Mouse (Mus musculus) midbrain, embryonic 11.5 days (tissue): ENCODE data around the gene Acaa1b. TPM values are rescaled to one million over a fixed set of nuclear protein-coding genes. Genes with fewer than 3 reads are reported as not detected.
A peak's percentile ranks its signal among the peaks of the same experiment; 100 is the strongest.

Source experiments
- ATAC-seq: fragments of 200-750 bp; cut with Nextera tagmentation; 2 replicates; pipeline ENCODE4 v1.8.0; 2017; ENCODE audit warnings: moderate TSS enrichment, moderate library complexity; ENCODE audit not compliant: low FRiP score
- DNase-seq: peaks from one replicate; pipeline ENCODE4 v3.0.0; 2015; ENCODE audit warnings: low spot score; ENCODE audit errors: missing footprints
- H3K27ac ChIP-seq: fragments of 300-500 bp; sonication (generic); 2 replicates; pipeline ENCODE4 v1.5.1; 2014; ENCODE audit warnings: low read depth, low read length
- H3K27me3 ChIP-seq: fragments of 300-500 bp; sonication (generic); 2 replicates; pipeline ENCODE4 v1.6.1; 2014; ENCODE audit warnings: mild to moderate bottlenecking, low read length, moderate library complexity, mixed read lengths; ENCODE audit not compliant: control insufficient read depth, insufficient read depth
- H3K36me3 ChIP-seq: fragments of 300-500 bp; sonication (generic); 2 replicates; pipeline ENCODE4 v1.6.1; 2014; ENCODE audit warnings: mild to moderate bottlenecking, low read length, moderate library complexity, mixed read lengths; ENCODE audit not compliant: control insufficient read depth, insufficient read depth
- H3K4me1 ChIP-seq: fragments of 300-500 bp; sonication (generic); 2 replicates; pipeline ENCODE4 v1.6.1; 2014; ENCODE audit warnings: low read length; ENCODE audit not compliant: control insufficient read depth, insufficient read depth
- H3K4me2 ChIP-seq: fragments of 300-500 bp; sonication (generic); 2 replicates; pipeline ENCODE4 v1.6.1; 2014; ENCODE audit warnings: mild to moderate bottlenecking, moderate library complexity
- H3K4me3 ChIP-seq: fragments of 300-500 bp; sonication (generic); 2 replicates; pipeline ENCODE4 v1.5.1; 2014; ENCODE audit warnings: low read depth, low read length
- H3K9ac ChIP-seq: fragments of 300-500 bp; sonication (generic); 2 replicates; pipeline ENCODE4 v1.6.1; 2014; ENCODE audit warnings: low read length
- H3K9me3 ChIP-seq: fragments of 300-500 bp; sonication (generic); 2 replicates; pipeline ENCODE4 v1.6.1; 2016; ENCODE audit warnings: low read length; ENCODE audit not compliant: control insufficient read depth
- WGBS: fragments of 180-500 bp; shearing (Covaris S2); extraction: QIAGEN DNeasy Blood & Tissue Kit; methylation state at CpG from one replicate; pipeline ENCODE4 v1.1.7; 2014; 5-methylcytosine and 5-hydroxymethylcytosine counted together
- polyA plus RNA-seq: library from polyadenylated mRNA; unstranded; fragments of >200 nt; fragmentation: Nextera tagmentation; extraction: Ambion mirVana; gene quantifications from 2 replicates; pipeline ENCODE4 v1.2.1, GENCODE M21; 2014

The Acaa1b gene
- polyA plus RNA-seq, 1 experiment from 2014 or later: 1.4 TPM

DNA sequence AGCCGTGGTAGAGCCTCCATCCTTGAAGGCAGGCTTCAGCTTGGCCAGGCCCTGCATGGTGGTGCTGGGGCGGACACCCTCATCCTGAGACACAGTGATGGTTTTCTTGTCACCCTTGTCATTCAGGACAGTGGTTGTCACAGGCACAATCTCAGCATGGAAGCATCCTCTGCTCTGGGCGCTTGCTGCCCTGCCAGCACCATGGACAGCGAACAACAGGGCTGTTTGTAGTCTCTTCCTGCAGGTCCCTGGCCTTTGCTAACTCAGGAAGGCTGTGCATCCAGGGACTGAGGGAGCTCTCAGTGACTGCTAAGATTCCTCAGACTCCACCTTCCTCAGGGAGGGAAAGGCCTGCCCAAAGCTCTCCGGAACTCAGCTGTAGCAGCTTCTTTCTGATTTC, 7.3 kb downstream of the Acaa1b start:
- Histone ChIP-seq H3K9me3 (no peaks in the 10 kb centered on the region), H3K4me3 (no peak overlapping the region), H3K36me3 (no peaks in the 10 kb centered on the region), H3K4me1 (no peaks in the 10 kb centered on the region), H3K27ac (no peak overlapping the region), H3K9ac (no peak overlapping the region), H3K27me3 (no peaks in the 10 kb centered on the region), H3K4me2 (no peak overlapping the region)
- DNase-seq: peak; percentile 87
- 25% methylated on average over 5 of the region's 5 CpGs for WGBS
- no peak for ATAC-seq

GRCm38 (mm10) chr9:119146098-119146770, 10.7 kb downstream of the Acaa1b start:
- DNase-seq (peak; percentile 14), ATAC-seq (no peak)
- Histone ChIP-seq H3K4me2 (no peak overlapping the region), H3K9me3 (no peaks in the 10 kb centered on the region), H3K27ac (no peak overlapping the region), H3K27me3 (no peaks in the 10 kb centered on the region), H3K4me1 (no peaks in the 10 kb centered on the region), H3K4me3 (no peak overlapping the region), H3K9ac (no peak overlapping the region), H3K36me3 (no peaks in the 10 kb centered on the region)
- WGBS: 85% methylated on average over 13 of the region's 13 CpGs

- ATAC-seq (no peak), DNase-seq (peak; percentile 57)
- Histone ChIP-seq H3K27ac (no peak overlapping the region), H3K36me3 (no peaks in the 10 kb centered on the region), H3K9ac (no peak overlapping the region), H3K4me2 (no peak overlapping the region), H3K9me3 (no peaks in the 10 kb centered on the region), H3K4me3 (no peak overlapping the region), H3K4me1 (no peaks in the 10 kb centered on the region), H3K27me3 (no peaks in the 10 kb centered on the region)
- WGBS: 64% methylated on average over 6 of the region's 6 CpGs
Measured at GRCm38 (mm10) chr9:119145638-119146037, 11.3 kb downstream of the Acaa1b start.

- H3K27ac ChIP-seq: no peak overlapping the region
- no peak for ATAC-seq
- 53% methylated on average over 10 of the region's 10 CpGs for WGBS
- no peaks in the 10 kb centered on the region for H3K9me3 ChIP-seq
- H3K4me3 ChIP-seq: no peak overlapping the region
- no peak overlapping the region for H3K4me2 ChIP-seq
- H3K36me3 ChIP-seq: no peaks in the 10 kb centered on the region
- no peaks in the 10 kb centered on the region for H3K4me1 ChIP-seq
- H3K9ac ChIP-seq: no peak overlapping the region
- H3K27me3 ChIP-seq: no peaks in the 10 kb centered on the region
- DNase-seq: no peak
Measured at GRCm38 (mm10) chr9:119145137-119145536, 11.8 kb downstream of the Acaa1b start.

- Histone ChIP-seq H3K9ac (no peak overlapping the region), H3K27ac (no peak overlapping the region), H3K4me2 (no peak overlapping the region), H3K27me3 (no peaks in the 10 kb centered on the region), H3K4me3 (no peak overlapping the region), H3K36me3 (no peaks in the 10 kb centered on the region), H3K4me1 (no peaks in the 10 kb centered on the region), H3K9me3 (no peaks in the 10 kb centered on the region)
- ATAC-seq (no peak), DNase-seq (no peak)
- WGBS: 86% methylated on average over 8 of the region's 8 CpGs
Measured at GRCm38 (mm10) chr9:119144696-119145095, 12.2 kb downstream of the Acaa1b start.

GRCm38 (mm10) chr9:119143372-119143771, 13.5 kb downstream of the Acaa1b start:
- Histone ChIP-seq H3K4me1 (no peaks in the 10 kb centered on the region), H3K4me3 (no peak overlapping the region), H3K27me3 (no peaks in the 10 kb centered on the region), H3K36me3 (no peaks in the 10 kb centered on the region), H3K4me2 (no peak overlapping the region), H3K9me3 (no peaks in the 10 kb centered on the region), H3K27ac (no peak overlapping the region), H3K9ac (no peak overlapping the region)
- ATAC-seq: no peak
- peak; percentile 26 for DNase-seq
- WGBS: 79% methylated on average over 9 of the region's 9 CpGs

GRCm38 (mm10) chr9:119142066-119142465, 14.8 kb downstream of the Acaa1b start:
- H3K4me3 ChIP-seq: no peak overlapping the region
- DNase-seq: peak; percentile 44

GRCm38 (mm10) chr9:119138836-119139235, 18.1 kb downstream of the Acaa1b start:
- Histone ChIP-seq H3K36me3 (no peaks in the 10 kb centered on the region), H3K9ac (no peak overlapping the region), H3K9me3 (no peaks in the 10 kb centered on the region), H3K27ac (no peak overlapping the region), H3K27me3 (no peaks in the 10 kb centered on the region), H3K4me1 (no peaks in the 10 kb centered on the region), H3K4me3 (no peak overlapping the region), H3K4me2 (no peak overlapping the region)
- no peak for ATAC-seq
- WGBS: 85% methylated on average over 2 of the region's 2 CpGs
- DNase-seq: no peak

More at GRCm38 (mm10) chr9:119142066-119142465, 14.8 kb downstream of the Acaa1b start:
- no peak for ATAC-seq
- H3K27me3 ChIP-seq: no peaks in the 10 kb centered on the region
- WGBS: 88% methylated on average over 5 of the region's 5 CpGs
- no peaks in the 10 kb centered on the region for H3K36me3 ChIP-seq
- H3K27ac ChIP-seq: no peak overlapping the region
- no peak overlapping the region for H3K4me2 ChIP-seq
- H3K9me3 ChIP-seq: no peaks in the 10 kb centered on the region
- no peaks in the 10 kb centered on the region for H3K4me1 ChIP-seq
- no peak overlapping the region for H3K9ac ChIP-seq

- Histone ChIP-seq H3K36me3 (no peaks in the 10 kb centered on the region), H3K4me1 (no peaks in the 10 kb centered on the region), H3K9me3 (no peaks in the 10 kb centered on the region), H3K4me3 (no peak overlapping the region), H3K9ac (no peak overlapping the region), H3K27me3 (no peaks in the 10 kb centered on the region), H3K4me2 (no peak overlapping the region), H3K27ac (no peak overlapping the region)
- 76% methylated on average over 5 of the region's 5 CpGs for WGBS
- ATAC-seq: no peak
- DNase-seq: peak; percentile 2
Measured at GRCm38 (mm10) chr9:119130692-119131091, 26.2 kb downstream of the Acaa1b start.
